Mouse (Mus musculus): ENCODE measurements at regions not wholly inside any gene's neighbourhood (a gene's known extent, or its start where the extent isn't known, plus 50 kb on each side); places are given as distances from the start of the nearest gene placed in this dataset.

DNA sequence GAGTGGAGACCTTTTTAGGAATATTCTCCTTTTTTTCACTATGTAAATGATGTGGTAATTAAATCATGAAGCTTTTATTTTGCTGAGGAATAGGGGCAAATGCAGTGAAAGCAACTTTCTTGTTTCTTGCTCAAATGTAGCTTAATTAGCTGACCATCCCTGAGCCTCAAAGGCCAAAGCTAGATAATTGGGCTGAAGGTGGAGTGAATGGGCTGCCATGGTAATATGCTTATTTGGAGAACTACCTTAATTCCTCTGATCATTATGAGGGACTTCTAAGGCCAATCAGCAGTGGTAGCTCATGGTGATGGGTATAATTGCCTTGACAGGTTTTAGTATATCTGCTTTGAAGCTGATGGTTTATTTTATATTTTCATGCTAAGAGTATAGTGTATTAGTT is 702.5 kb upstream of the Alcam start:
- no peaks in the 10 kb centered on the region for H3K27me3 ChIP-seq
- no peak overlapping the region for H3K27ac ChIP-seq
- H3K36me3 ChIP-seq: no peaks in the 10 kb centered on the region
- H3K4me2 ChIP-seq: no peak overlapping the region
- H3K9ac ChIP-seq: no peak overlapping the region
- no peak for ATAC-seq (ENCODE audit: low FRiP score)
- no peak overlapping the region for H3K4me3 ChIP-seq
- no peaks in the 10 kb centered on the region for H3K4me1 ChIP-seq (replicated peaks)
- no peaks in the 10 kb centered on the region for H3K9me3 ChIP-seq

GRCm38 (mm10) chr16:53130677-53131076 is 676.8 kb upstream of the Alcam start:
- H3K27ac ChIP-seq: no peak overlapping the region
- H3K27me3 ChIP-seq: no peaks in the 10 kb centered on the region
- no peak overlapping the region for H3K4me3 ChIP-seq
- H3K9me3 ChIP-seq: no peaks in the 10 kb centered on the region
- no peaks in the 10 kb centered on the region for H3K36me3 ChIP-seq
- no peaks in the 10 kb centered on the region for H3K4me1 ChIP-seq (replicated peaks)
- ATAC-seq (ENCODE audit: low FRiP score): no peak
- H3K4me2 ChIP-seq: no peak overlapping the region
- 90% methylated on average over 2 of the region's 2 CpGs for WGBS
- no peak overlapping the region for H3K9ac ChIP-seq

DNA sequence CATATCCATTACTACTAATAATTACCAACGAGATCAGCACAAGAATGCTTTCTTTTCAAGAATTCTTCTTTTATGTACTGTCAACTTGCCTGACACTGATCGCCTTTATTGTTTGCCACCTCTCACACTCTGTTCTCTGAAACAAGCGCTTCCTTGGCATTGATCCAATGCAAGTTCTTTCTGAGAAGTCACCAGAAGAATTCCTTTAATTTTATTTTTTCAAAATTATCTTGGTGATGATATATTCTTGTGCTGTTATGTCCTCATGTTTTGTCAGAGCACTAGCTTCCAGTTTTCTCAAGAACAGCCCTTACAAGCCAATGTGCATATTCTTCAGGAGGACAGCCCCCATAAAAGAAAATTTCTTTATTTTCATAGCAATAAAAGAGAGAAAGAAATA is 654.9 kb upstream of the Alcam start:
- Histone ChIP-seq H3K9me3 (no peaks in the 10 kb centered on the region), H3K27me3 (no peaks in the 10 kb centered on the region), H3K4me2 (no peak overlapping the region), H3K36me3 (no peaks in the 10 kb centered on the region), H3K27ac (no peak overlapping the region), H3K4me3 (no peak overlapping the region), H3K9ac (no peak overlapping the region), H3K4me1 (replicated peaks) (no peaks in the 10 kb centered on the region)
- ATAC-seq (ENCODE audit: low FRiP score): no peak
- 78% methylated on average over 3 of the region's 3 CpGs for WGBS

DNA sequence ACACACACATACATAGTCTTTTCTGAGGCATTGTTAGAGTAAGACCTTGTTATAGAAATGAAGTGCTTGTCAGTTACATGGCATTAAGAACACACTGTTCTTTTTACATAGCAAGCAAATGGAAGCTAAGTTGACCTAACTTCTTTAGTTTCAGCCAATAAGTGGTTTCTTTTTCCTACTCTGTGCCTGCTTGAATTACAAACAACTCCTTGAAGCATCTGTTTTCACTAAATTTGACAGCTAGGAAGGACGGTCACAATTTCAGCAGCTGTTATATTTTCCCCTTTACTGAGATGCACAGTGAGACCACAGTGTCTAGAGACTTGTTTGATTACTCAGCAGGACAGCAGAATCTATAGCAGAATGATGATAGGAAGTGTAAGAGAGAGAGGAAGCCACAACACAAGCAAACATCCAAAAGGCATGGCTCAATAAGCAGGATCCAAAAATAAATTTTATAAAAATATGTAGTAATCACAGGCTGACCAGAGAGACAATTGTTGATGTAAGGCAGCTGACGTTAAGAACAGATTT is 641.6 kb upstream of the Alcam start:
- no peak overlapping the region for H3K27ac ChIP-seq
- H3K4me2 ChIP-seq: no peak overlapping the region
- no peak for ATAC-seq (ENCODE audit: low FRiP score)
- no peak overlapping the region for H3K4me3 ChIP-seq
- no peaks in the 10 kb centered on the region for H3K36me3 ChIP-seq
- H3K27me3 ChIP-seq: no peaks in the 10 kb centered on the region
- H3K9ac ChIP-seq: no peak overlapping the region
- no peaks in the 10 kb centered on the region for H3K4me1 ChIP-seq (replicated peaks)
- no peaks in the 10 kb centered on the region for H3K9me3 ChIP-seq
- WGBS: 61% methylated on average over 2 of the region's 2 CpGs

DNA sequence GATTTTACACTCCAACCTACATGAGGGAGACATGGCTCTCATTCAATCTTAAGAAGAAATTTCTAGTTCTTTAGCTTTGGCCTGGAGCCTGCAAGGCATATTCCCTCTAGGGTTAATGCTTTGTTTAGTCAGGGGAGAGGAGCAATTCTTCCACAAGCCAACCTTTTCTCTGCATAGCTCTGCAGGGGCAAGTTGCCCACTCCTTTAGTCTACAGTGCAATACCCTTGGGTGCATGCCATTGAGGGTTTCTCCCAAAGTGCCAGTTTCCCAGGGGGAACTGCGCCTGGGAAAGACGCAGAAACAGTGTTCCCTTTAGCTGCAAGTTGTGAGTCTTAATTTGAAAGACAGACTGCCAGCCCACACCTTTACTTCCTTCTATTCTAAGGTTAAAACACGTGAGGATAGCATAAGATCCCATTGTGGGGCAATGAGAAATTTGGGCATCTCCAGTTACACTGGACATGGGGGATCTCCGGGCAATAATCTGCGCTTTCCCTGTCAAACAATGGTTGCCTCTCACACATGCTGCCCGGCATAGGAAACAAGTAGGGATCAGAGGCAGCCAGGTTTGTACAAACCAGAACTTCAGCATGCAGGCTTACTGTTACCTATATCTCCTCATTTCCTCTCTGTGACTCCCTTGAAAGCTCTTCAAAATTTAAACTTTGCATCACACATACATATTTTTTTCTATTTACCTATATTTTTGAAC is 620.1 kb upstream of the Alcam start:
- H3K4me2 ChIP-seq: no peak overlapping the region
- H3K27me3 ChIP-seq: no peaks in the 10 kb centered on the region
- 63% methylated on average over 6 of the region's 6 CpGs for WGBS
- 0 out of 2 replicates have a peak overlapping the region, but pooled peaks have one; percentile 12 for H3K27ac ChIP-seq
- H3K4me1 ChIP-seq (replicated peaks): peaks cover 5% of the 10 kb centered on the region
- H3K9ac ChIP-seq: no peak overlapping the region
- H3K4me3 ChIP-seq: no peak overlapping the region
- H3K36me3 ChIP-seq: no peaks in the 10 kb centered on the region
- no peaks in the 10 kb centered on the region for H3K9me3 ChIP-seq
- peak; percentile 85 for ATAC-seq (ENCODE audit: low FRiP score)

- no peak for ATAC-seq (ENCODE audit: low FRiP score)
- no peaks in the 10 kb centered on the region for H3K27me3 ChIP-seq
- H3K27ac ChIP-seq: no peak overlapping the region
- H3K4me3 ChIP-seq: no peak overlapping the region
- no peaks in the 10 kb centered on the region for H3K9me3 ChIP-seq
- WGBS: 77% methylated on average over 9 of the region's 9 CpGs
- H3K4me2 ChIP-seq: no peak overlapping the region
- H3K36me3 ChIP-seq: no peaks in the 10 kb centered on the region
- H3K9ac ChIP-seq: no peak overlapping the region
- peaks cover 5% of the 10 kb centered on the region for H3K4me1 ChIP-seq (replicated peaks)
Measured at GRCm38 (mm10) chr16:53071887-53072682, 618.2 kb upstream of the Alcam start.

GRCm38 (mm10) chr16:53064151-53064550 is 610.3 kb upstream of the Alcam start:
- Histone ChIP-seq H3K27me3 (no peaks in the 10 kb centered on the region), H3K27ac (no peak overlapping the region), H3K4me1 (replicated peaks) (no peaks in the 10 kb centered on the region), H3K36me3 (no peaks in the 10 kb centered on the region), H3K9me3 (no peaks in the 10 kb centered on the region), H3K4me2 (no peak overlapping the region), H3K4me3 (no peak overlapping the region), H3K9ac (no peak overlapping the region)
- WGBS: 89% methylated on average over 3 of the region's 3 CpGs
- ATAC-seq (ENCODE audit: low FRiP score): no peak

DNA sequence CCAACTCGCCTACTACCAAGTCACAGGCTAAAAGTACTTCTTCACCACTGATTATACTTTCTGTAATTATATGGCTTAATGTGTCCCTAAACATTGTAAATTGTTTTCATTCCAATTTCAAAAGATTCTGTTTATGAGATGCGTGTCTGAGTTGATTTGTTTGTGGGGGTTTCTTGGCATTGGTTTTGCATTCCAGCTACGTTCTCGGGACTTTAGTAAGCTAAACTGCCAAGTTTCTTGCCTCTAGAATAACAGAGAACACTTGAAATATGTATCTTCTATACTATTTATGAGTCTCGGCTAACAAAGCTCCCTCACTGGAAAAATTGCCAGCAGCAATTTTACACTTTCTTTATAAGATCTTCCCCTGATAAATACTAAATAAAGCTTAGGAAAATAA is 609.2 kb upstream of the Alcam start:
- no peak for ATAC-seq (ENCODE audit: low FRiP score)
- Histone ChIP-seq H3K36me3 (no peaks in the 10 kb centered on the region), H3K9me3 (no peaks in the 10 kb centered on the region), H3K27me3 (no peaks in the 10 kb centered on the region), H3K27ac (no peak overlapping the region), H3K4me2 (no peak overlapping the region), H3K9ac (no peak overlapping the region), H3K4me1 (replicated peaks) (no peaks in the 10 kb centered on the region), H3K4me3 (no peak overlapping the region)
- WGBS: 84% methylated on average over 5 of the region's 5 CpGs

DNA sequence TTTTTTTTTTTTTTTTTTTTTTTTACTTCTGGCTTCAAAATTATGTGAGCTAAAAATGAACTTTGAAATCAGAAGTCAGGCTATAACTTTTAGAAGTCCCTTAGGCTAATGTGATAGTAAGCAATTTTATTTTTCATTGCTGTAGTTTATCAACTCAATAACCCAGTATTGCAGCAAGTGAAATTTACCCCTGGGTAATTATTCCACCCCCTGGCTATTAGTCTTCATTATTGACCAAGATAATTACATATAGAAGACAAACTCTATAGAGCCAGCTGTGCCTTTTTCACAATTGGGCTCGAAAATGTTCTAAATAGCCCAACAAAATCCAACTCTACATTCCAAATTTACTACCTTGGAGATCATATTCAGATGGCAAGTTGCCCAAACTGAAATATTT is 572.2 kb upstream of the Alcam start:
- Histone ChIP-seq H3K4me2 (no peak overlapping the region), H3K27me3 (no peaks in the 10 kb centered on the region), H3K4me3 (no peak overlapping the region), H3K9ac (no peak overlapping the region), H3K9me3 (no peaks in the 10 kb centered on the region), H3K36me3 (no peaks in the 10 kb centered on the region), H3K4me1 (replicated peaks) (no peaks in the 10 kb centered on the region), H3K27ac (no peak overlapping the region)
- 56% methylated on average over 1 of the region's 1 CpGs for WGBS
- ATAC-seq (ENCODE audit: low FRiP score): peak; percentile 21; the same call in 1 of the 2 replicates

- H3K27me3 ChIP-seq: no peaks in the 10 kb centered on the region
- ATAC-seq (ENCODE audit: low FRiP score): no peak
- 64% methylated on average over 1 of the region's 1 CpGs for WGBS
Measured at GRCm38 (mm10) chr16:53011847-53012246, 558.0 kb upstream of the Alcam start.

DNA sequence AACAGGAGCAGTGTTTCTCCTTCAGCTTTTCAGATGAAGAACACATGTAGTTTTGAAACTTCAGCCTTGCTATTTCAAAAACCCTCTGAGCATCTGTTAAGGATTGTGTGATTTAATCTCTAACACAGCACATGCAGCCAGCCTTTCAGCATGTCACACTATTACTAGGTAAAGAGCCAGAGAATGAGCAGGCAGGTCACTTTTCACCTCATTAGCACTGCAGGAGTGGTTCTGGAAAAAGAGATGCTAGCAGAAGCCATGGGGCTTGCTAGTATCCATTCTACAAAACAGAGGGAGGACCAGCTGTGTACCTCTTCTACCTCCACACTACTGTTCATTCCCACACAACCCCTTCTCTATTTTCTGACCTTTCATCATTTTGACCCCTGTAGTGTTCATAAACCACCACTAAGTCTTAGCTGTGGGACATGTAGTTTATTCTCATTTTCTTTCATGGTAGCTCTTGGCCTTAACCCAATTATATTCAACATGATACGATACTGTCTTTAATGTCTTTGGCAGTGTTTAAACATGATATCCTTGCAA is 535.1 kb upstream of the Alcam start:
- Histone ChIP-seq H3K4me3 (no peak overlapping the region), H3K36me3 (no peaks in the 10 kb centered on the region), H3K27me3 (no peaks in the 10 kb centered on the region), H3K9me3 (no peaks in the 10 kb centered on the region), H3K9ac (no peak overlapping the region), H3K27ac (no peak overlapping the region), H3K4me2 (no peak overlapping the region), H3K4me1 (replicated peaks) (no peaks in the 10 kb centered on the region)
- no peak for ATAC-seq (ENCODE audit: low FRiP score)
- 88% methylated on average over 1 of the region's 1 CpGs for WGBS

More at GRCm38 (mm10) chr16:53011847-53012246, 558.0 kb upstream of the Alcam start:
- H3K36me3 ChIP-seq: no peaks in the 10 kb centered on the region
- H3K4me2 ChIP-seq: no peak overlapping the region
- H3K27ac ChIP-seq: no peak overlapping the region
- H3K9ac ChIP-seq: no peak overlapping the region
- no peaks in the 10 kb centered on the region for H3K4me1 ChIP-seq (replicated peaks)
- H3K4me3 ChIP-seq: no peak overlapping the region
- H3K9me3 ChIP-seq: no peaks in the 10 kb centered on the region

DNA sequence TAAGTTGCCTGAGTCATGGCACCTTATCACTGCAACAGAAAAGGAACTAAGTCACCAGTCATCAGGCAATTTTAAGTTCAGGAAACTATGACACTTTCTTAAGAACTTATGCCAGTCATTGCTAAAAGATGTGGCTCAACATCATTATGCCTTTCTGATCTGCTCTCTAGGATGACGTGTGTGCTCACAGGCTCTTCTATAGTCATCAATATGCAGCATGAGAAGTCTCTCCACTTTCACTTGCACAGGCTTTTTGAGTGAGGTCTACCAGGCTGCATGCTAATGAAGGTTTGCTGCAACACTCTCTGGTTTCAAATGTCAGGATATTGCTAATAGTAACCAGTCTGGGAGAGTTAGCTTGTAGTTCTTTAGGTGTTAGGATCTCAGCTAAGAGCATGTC is 530.5 kb upstream of the Alcam start:
- H3K4me1 ChIP-seq (replicated peaks): no peaks in the 10 kb centered on the region
- no peak overlapping the region for H3K4me2 ChIP-seq
- H3K36me3 ChIP-seq: no peaks in the 10 kb centered on the region
- no peak overlapping the region for H3K27ac ChIP-seq
- 37% methylated on average over 1 of the region's 1 CpGs for WGBS
- no peak overlapping the region for H3K4me3 ChIP-seq
- no peaks in the 10 kb centered on the region for H3K9me3 ChIP-seq
- peak; percentile 46; the same call in 1 of the 2 replicates for ATAC-seq (ENCODE audit: low FRiP score)
- H3K9ac ChIP-seq: no peak overlapping the region
- no peaks in the 10 kb centered on the region for H3K27me3 ChIP-seq

Measured in hindbrain, embryonic 13.5 days (tissue).